Mouse (Mus musculus) cerebellum, adult 2 months (tissue): ENCODE results near the gene Gm49450. TPM values are rescaled to one million over a fixed set of nuclear protein-coding genes. Genes with fewer than 3 reads are reported as not detected.
A peak's percentile ranks its signal among the peaks of the same experiment; 100 is the strongest.

Source experiments
- DNase-seq, 2 experiments: peaks; one replicate each; pipeline ENCODE4 v3.0.0; 2021
- H3K27ac ChIP-seq: fragments of 200-500 bp; 2 replicates; pipeline ENCODE4 v1.5.1; 2012; ENCODE audit warnings: low read length, control low read depth, inconsistent platforms; ENCODE audit not compliant: insufficient read depth
- H3K27me3 ChIP-seq: fragments of 200-500 bp; 2 replicates; pipeline ENCODE4 v1.6.1; 2012; ENCODE audit warnings: inconsistent platforms, mild to moderate bottlenecking, low read length, moderate library complexity; ENCODE audit not compliant: control insufficient read depth, insufficient read depth
- H3K4me1 ChIP-seq: fragments of 200-500 bp; 2 replicates; pipeline ENCODE4 v1.6.1; 2011; ENCODE audit warnings: low read length; ENCODE audit not compliant: control insufficient read depth, insufficient read depth
- H3K4me3 ChIP-seq: fragments of 200-500 bp; replicated peaks from 2 replicates; pipeline ENCODE3; 2011; ENCODE audit warnings: mild to moderate bottlenecking, low read depth, low read length, control low read depth; ENCODE audit not compliant: insufficient read depth
- CTCF ChIP-seq: fragments of 200-500 bp; IDR thresholded peaks from 2 replicates; pipeline ENCODE4 v1.5.1; 2011; ENCODE audit warnings: low read depth, mild to moderate bottlenecking, control low read depth, low read length, moderate library complexity, borderline replicate concordance; ENCODE audit not compliant: insufficient read depth
- POLR2A ChIP-seq: fragments of 200-500 bp; IDR thresholded peaks from 2 replicates; pipeline ENCODE4 v1.6.1; 2011; ENCODE audit warnings: low read length, control low read depth, borderline replicate concordance; ENCODE audit not compliant: insufficient read depth
- WGBS: fragments of 180-500 bp; shearing (Covaris S2); methylation state at CpG from one replicate; pipeline ENCODE4 v1.1.7; 2018; 5-methylcytosine and 5-hydroxymethylcytosine counted together
- polyA plus RNA-seq: library from polyadenylated mRNA; depleted of rRNA; stranded (reverse); fragments of >200 nt; gene quantifications from 2 replicates; pipeline ENCODE4 v1.2.3, GENCODE M21; 2012

The Gm49450 gene
- polyA plus RNA-seq, 1 experiment: 0.75 TPM

DNA sequence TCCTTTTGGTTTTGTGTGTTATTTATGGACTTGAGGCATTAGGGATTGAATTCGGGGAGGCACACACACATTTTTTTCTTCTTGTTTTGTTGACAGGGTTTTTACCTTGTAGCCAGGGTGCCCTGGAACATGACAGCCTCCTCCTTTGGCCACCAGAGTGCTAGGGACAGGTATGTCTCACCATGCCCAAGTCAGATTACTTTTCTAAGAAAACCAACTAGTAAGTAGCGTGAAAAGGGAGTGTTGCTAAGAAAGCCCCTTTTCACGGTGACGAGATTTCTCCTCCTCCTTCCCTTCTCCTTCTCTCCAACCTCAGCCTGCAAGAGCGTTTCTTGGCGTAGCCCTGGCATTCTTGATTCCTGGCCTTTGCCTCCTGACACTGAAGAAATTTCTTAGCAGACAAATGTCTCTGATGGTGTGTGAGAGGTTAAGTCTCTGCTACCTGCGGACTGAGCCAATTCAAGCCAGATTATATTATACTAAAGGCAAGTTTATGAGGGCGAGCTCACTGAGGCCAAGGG, 34.4 kb upstream of the Gm49450 start:
- 50% methylated on average over 8 of the region's 8 CpGs for WGBS
- no peak overlapping the region for H3K4me3 ChIP-seq
- no peak for DNase-seq
- no peak overlapping the region; the same call in 1 of the 2 replicates for H3K27ac ChIP-seq
- no peaks in the 10 kb centered on the region for H3K27me3 ChIP-seq
- H3K4me1 ChIP-seq: peaks cover 17% of the 10 kb centered on the region
- TF ChIP-seq POLR2A (no peak), CTCF (no peak)

- H3K4me3 ChIP-seq: no peak overlapping the region
- peaks cover 14% of the 10 kb centered on the region for H3K4me1 ChIP-seq
- H3K27me3 ChIP-seq: no peaks in the 10 kb centered on the region
- peak overlapping the region; percentile 43; the same call in 1 of the 2 replicates for H3K27ac ChIP-seq
- no peak for DNase-seq
- TF ChIP-seq POLR2A (no peak), CTCF (no peak)
- WGBS: 39% methylated on average over 7 of the region's 7 CpGs
Observed at GRCm38 (mm10) chr15:98987077-98987630, 33.8 kb upstream of the Gm49450 start.

DNA sequence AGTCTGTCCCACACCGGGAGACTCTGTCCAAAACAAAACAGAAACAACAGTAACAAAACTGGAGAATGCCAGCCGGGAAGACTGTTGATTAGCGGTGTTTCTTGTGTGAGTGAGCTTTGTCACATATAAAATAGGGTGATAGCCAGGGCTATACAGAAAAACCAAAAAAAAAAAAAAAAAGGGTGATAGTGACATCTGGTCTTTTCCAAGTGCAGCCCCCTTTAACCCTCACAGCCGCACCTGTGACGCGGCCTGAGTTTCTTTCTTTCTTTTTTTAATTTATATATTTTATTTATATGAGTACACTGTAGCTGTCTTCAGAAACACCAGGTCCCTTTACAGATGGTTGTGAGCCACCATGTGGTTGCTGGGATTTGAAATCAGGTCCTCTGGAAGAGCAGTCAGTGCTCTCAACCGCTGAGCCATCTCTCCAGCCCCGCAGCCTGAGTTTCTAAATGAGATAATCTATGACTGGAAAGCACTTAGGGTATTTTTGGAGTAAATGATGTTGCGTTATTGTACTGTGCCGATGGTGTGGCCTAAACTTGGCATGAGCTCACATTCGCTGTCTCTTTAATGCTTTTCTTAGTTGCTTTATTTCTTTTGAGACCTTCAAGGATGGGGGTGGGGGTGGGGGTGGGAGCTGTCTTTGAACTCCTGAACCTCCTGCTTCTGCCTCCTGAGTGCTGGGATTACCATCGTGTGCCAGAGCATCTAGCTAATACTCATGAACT, 32.8 kb upstream of the Gm49450 start:
- 23% methylated on average over 12 of the region's 12 CpGs for WGBS
- no peak for DNase-seq
- Histone ChIP-seq H3K27me3 (no peaks in the 10 kb centered on the region), H3K4me1 (peaks cover 9% of the 10 kb centered on the region), H3K27ac (peak overlapping the region; percentile 83), H3K4me3 (peak overlapping the region; percentile 55)
- TF ChIP-seq POLR2A: no peak
- TF ChIP-seq CTCF: no peak

- Histone ChIP-seq H3K4me1 (peaks cover 6% of the 10 kb centered on the region; the same call in 1 of the 2 replicates), H3K4me3 (peak overlapping the region; percentile 55), H3K27ac (peak overlapping the region; percentile 83), H3K27me3 (no peaks in the 10 kb centered on the region)
- under 1% methylated on average over 29 of the region's 29 CpGs for WGBS
- no peak for TF ChIP-seq CTCF
- peak; percentile 91 for TF ChIP-seq POLR2A
- peak; percentile 85 to 87 for DNase-seq
Observed at GRCm38 (mm10) chr15:98985240-98985981, 32.1 kb upstream of the Gm49450 start.

DNA sequence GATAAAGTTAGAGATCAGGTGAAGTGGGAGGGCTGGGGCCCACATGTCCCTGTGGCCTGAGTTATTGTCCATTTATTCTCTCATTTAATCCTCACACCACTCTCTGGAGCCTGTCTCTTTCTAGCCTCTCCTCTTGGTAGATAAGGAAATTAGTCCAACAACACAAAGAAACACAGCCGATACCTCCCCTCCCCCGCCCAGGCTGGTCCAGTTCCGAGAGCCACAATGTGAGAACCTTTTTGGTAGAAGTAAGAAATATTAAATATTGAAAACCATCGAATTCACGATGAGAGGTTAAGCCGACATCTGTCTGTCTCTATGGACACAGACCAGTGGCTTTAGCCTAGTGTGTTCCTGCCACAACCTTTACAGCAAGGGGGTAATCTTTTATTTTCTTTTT, 31.3 kb upstream of the Gm49450 start:
- peaks cover 9% of the 10 kb centered on the region; the same call in 1 of the 2 replicates for H3K4me1 ChIP-seq
- H3K27ac ChIP-seq: 0 out of 2 replicates have a peak overlapping the region, but pooled peaks have one; percentile 29
- no peak for TF ChIP-seq CTCF
- no peak for TF ChIP-seq POLR2A
- DNase-seq: peak in 1 of 2 experiments; percentile 41
- H3K27me3 ChIP-seq: no peaks in the 10 kb centered on the region
- H3K4me3 ChIP-seq: no peak overlapping the region
- WGBS: 14% methylated on average over 6 of the region's 6 CpGs

- DNase-seq: peak; percentile 41 to 49
- H3K27me3 ChIP-seq: no peaks in the 10 kb centered on the region
- peak overlapping the region; percentile 63; the same call in 1 of the 2 replicates for H3K27ac ChIP-seq
- 29% methylated on average over 16 of the region's 16 CpGs for WGBS
- peaks cover 9% of the 10 kb centered on the region; the same call in 1 of the 2 replicates for H3K4me1 ChIP-seq
- TF ChIP-seq POLR2A (no peak), CTCF (no peak)
- H3K4me3 ChIP-seq: peak overlapping the region; percentile 44
Observed at GRCm38 (mm10) chr15:98983431-98984081, 30.2 kb upstream of the Gm49450 start.

DNA sequence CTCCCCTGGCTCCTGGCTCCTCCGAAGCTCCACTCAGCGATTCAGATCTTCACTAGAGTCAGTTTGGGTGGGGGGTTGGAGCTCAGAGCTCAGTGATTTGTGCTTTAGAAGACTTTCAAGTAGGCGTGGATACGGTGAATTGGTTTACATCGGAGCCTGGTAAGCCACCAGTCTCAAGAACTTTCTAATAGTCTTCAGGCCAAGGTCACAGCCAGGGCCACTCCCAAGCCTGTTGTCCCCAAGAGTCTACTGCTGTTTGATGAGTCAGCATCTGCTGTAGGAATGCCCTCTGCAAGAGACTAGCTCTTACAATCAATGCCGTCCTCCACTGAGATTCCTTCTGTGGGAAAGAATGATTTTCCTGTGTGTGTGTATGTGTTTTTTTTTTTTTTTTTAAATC, 28.7 kb upstream of the Gm49450 start:
- no peak overlapping the region for H3K27ac ChIP-seq
- DNase-seq: no peak
- no peak overlapping the region for H3K4me3 ChIP-seq
- 72% methylated on average over 6 of the region's 6 CpGs for WGBS
- TF ChIP-seq CTCF (no peak), POLR2A (no peak)
- H3K4me1 ChIP-seq: peaks cover 16% of the 10 kb centered on the region
- no peaks in the 10 kb centered on the region for H3K27me3 ChIP-seq
